Mouse (Mus musculus): ENCODE measurements at regions not wholly inside any gene's neighbourhood (a gene's known extent, or its start where the extent isn't known, plus 50 kb on each side); places are given as distances from the start of the nearest gene placed in this dataset.

DNA sequence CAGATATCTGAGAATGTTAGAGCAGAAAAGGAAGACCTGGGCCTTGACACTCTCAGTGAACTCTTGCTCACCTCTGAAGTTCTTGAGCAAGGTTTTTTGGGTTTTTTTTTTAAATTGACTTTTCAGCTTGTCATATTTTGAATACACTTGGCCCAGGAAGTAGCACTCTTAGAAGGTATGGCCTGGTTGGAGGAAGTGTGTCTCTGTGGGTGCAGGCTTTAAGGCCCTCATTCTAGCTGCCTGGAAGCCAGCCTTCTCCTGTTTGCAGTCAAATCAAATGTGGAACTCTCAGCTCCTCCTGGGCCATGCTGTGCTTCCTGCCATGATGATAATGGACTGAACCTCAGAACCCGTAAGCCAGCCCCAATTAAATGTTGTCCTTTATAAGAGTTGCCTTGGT lies 195.9 kb upstream of the Zmiz1 start:
- TF ChIP-seq EP300 (IDR thresholded peaks at IDR 0.05; ENCODE audit: low read depth) = no peak
- TF ChIP-seq CTCF (IDR thresholded peaks at IDR 0.05; ENCODE audit: low read depth) = no peak
